Mouse (Mus musculus): Measurements from ENCODE around the gene Ptpn3. TPM values are rescaled to one million over a fixed set of nuclear protein-coding genes. Genes with fewer than 3 reads are reported as not detected.

The Ptpn3 gene
- total RNA-seq (2023; ENCODE audit: inconsistent age) = not detected in 4 replicates

DNA sequence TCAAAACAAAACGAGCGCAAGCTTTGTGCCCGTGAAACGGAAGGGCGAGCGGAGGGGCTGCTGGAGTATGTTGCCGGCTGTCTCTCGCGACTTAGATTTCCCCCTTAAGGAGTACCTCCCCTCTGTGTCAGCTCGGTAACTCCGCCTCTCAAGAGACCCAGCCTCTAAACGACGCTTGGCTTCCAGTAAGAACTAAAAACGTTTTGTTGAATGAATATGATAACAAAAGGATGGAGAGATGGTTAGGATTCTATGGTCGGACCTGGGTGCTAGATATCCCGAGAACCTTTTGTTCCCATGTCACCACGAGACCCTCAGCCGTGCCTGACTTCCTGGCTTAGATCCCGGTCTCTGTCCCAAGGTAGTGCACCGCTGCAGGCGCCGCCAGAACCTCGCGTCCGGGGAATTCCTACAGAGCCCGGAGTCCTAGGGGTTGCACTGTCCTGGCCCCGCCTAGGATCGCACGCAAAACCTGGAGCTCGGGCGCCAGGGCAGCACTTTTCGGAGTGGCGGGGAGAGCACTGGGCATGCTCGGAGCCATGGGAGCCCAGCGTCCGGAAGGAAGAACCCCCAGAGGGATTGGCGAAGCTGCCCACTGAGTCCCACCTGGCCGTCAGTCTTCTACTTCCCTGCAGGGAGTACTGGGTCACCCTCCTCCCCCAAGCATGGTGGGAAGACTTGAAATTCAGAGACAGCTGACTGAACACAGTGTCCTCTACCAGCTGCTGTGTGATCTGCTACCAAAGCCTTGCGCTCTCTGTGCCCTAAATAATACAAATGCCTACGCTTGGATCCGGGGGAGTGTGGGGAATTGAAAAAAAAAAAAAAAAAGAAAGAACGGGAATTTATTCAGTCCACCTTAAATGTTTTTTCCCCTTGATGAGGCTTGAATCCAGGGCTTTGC is at the start of gene Ptpn3:
Gene Ptpn3, minus strand, starts transcription at position 428 of the 904 bp plus-strand sequence.

DNA sequence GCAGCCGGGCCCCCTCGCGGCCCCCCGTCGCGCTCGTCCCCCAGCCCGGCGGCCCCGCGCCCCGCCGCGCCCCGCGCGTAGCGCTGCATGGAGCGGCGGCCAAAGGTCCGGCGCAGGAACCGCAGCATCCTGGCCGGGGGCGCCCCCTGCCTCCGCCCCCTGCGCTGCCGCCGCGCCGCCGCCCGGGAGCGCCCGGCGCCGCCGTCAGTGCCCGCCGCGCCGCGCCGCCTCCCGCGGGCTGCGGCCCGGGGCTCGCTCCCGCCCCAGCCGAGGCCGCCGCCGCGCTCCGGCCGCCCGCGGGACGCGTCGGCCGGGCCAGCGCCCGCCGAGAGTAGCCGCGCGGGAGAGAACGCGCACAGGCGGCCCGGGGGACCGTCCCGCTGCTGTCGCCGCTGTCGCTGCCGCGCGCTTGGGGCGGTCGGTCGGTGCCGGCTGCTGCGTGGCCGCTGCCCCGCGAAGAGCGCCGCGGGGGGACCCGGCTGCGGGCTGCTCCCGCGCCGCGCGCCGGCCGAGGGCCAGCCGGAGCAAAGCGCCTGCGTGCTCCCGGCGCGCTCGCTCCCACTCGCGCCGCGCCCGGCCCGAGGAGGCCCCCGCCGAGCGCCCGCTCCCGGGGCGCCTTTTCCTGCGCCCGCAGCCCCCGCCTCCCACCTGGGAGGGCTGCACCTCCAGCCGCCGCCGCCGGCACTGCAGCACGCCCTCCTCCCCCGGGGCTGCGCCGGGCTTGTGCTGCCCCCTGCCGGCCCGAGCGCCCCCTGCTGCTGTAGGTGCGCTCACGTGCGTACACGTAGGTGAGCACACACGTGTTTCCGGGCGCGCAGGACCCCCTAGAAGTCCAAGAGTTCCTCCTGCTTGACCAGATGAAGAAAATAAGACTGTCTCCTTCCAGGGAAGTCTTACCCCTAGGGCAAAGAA is 158.4 kb downstream of the Ptpn3 start, which contains the start of gene Epb41l4b:
Gene Epb41l4b, minus strand, starts transcription at position 412 of the 912 bp plus-strand sequence.

Other genes starting within 250 kb of the Ptpn3 start
- 0.51 to 0.77 TPM (median 0.65 TPM) in 4 replicates for gene Epb41l4b, start 158.4 kb downstream of the Ptpn3 start, total RNA-seq (2023; ENCODE audit: inconsistent age)
- not detected in 4 replicates for gene Palm2, start 132.4 kb upstream of the Ptpn3 start, total RNA-seq (2023; ENCODE audit: inconsistent age)

Data from B cell, adult (primary cell).